Mouse (Mus musculus) regulatory T cell (primary cell): ENCODE results near the gene Crlf1.

Experiments used
- in situ Hi-C: fragments of 300-600 bp; cut with MboI, MseI; formaldehyde crosslinking; loops from one replicate; pipeline ENCODE4 v1.15.1; 2025; ENCODE audit warnings: high pct_unique_total_duplicates

Gene Crlf1

DNA sequence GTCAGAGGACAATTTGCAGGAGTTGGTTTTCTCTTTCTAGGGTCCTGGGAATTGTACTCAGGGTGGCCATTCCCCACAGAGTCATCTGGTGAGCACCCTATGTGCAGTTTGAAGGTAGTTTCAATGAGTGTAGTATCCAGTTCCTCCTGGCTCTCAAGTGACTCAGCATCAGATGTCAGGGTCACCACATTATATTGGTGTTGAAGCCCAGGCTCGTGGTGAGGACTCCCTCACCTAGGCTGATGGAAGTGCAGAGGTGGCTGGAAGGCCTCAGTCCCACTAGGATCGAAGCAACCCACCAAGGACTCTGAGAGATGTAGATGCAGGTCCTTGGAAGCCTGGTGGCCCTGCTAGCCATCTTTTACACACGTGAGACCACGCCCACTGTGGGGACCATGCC, 53.5 kb downstream of the Crlf1 start:
- in situ Hi-C loops, result no loop called here

DNA sequence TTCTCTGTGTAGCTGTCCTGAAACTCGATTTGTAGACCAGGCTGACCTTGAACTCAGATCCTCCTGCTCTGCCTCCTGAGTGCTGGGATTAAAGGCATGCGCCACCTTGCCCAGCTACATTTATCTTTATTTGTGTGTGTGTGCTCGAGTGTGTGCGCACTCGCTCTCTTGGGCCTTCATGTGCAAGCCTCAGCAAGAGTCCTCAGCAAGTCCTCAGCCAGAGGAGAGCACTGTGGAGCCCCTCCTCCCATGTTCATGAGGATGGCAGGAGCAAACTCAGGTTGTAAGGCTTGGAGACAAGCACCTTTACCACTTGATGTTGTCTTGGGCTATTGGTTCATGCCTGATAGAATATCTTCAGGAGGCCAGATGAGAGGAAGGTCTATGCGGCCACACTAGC, 54.8 kb downstream of the Crlf1 start:
- in situ Hi-C loops, result no loop called here

DNA sequence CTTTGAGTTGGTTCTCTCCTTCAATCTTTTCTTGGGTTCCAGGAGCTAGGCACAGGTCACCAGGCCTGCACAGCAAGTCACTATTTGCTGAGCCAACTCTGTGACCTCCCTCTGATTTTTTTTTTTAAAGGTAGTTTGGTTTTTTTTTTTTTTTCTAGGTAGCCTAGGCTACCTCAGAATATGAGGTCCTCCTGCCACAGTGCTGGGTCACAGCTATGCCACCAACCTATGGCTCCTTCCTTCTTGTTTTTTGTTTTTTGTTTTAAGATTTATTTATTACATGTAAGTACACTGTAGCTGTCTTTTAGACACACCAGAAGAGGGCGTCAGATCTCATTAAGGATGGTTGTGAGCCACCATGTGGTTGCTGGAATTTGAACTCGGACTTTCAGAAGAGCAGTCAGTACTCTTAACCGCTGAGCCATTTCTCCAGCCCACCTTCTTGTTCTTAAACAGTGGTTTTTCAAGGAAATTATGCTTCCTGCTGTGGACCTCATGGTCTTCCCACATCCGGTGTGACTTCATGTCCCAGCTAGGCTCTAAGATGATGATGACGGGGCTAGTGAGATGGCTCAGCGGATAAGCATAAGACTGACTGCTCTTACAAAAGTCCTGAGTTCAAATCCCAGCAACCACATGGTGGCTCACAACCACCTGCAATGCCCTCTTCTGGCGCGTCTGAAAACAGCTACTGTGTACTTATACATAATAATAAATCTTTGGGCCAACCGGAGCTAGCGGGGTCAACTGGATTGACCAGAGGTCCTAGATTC, 56.6 kb downstream of the Crlf1 start:
- in situ Hi-C loops, result no loop called here

DNA sequence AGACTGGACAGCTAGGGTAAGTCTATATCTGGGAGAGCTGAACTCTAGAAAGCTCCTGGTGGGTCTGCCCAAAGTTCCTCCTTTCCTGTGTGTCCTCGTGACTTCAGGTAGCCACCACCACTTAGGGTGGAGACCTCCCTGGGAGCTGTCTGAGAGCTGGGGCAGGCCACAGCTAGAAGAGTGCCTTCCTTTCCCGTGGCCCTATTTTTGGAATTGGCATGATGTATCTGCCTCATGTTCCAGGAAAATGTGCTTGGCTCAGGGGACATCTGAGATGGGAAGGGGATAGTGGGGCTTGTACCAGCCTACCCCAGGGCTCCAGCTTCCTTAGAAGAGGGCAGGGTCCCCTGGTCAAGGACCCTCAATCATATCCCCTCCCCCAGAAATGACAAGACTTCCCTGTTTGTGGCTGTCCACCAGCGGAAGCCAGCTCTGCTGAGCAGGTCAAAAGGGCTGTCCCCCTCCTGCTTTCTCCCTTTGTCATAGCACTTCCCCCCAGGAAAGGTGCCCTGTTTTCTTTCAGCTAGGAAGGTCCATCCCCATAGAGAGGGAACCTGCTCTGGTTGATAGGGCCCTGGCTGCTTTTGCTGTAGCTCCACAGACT, 58.7 kb downstream of the Crlf1 start:
- in situ Hi-C loops, result no loop called here

DNA sequence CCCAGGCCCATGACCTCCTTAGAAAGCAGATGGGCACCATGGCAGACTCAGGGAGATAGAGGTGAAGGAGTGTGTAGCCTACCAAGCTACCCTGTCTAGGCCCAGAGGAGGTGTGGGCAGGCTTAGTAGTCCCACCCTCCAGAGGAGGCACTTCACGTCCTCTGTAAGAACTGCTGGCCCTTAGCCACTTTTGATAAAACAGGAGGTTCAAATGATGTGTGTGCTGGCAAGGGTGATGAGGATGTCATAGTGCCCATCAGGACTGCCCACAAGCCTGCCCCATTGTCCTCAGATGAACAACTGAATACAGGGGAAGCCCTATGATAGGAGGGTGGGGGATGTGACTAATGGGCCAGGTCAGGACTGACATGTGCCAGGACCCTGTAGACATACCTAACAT, 59.9 kb downstream of the Crlf1 start:
- in situ Hi-C loops, result no loop called here
